Mouse (Mus musculus): ENCODE data around the gene Ift57. TPM values are rescaled to one million over a fixed set of nuclear protein-coding genes. Genes with fewer than 3 reads are reported as not detected.
A peak's percentile ranks its signal among the peaks of the same experiment; 100 is the strongest.

Ift57 gene
- polyA plus RNA-seq, 1 experiment from 2014 or later: 19.5 TPM

GRCm38 (mm10) chr16:49753318-49753717, 54.3 kb downstream of the Ift57 start:
- no peak overlapping the region for H3K9ac ChIP-seq
- ATAC-seq (ENCODE audit: insufficient number of reproducible peaks, low FRiP score): no peak
- 44% methylated on average over 3 of the region's 3 CpGs for WGBS
- no peak overlapping the region for H3K27ac ChIP-seq (ENCODE audit: poor library complexity, severe bottlenecking)
- no peaks in the 10 kb centered on the region for H3K36me3 ChIP-seq
- no peak overlapping the region for H3K4me2 ChIP-seq
- H3K4me1 ChIP-seq (replicated peaks): peaks cover 7% of the 10 kb centered on the region
- no peak overlapping the region for H3K4me3 ChIP-seq
- H3K27me3 ChIP-seq (replicated peaks): no peaks in the 10 kb centered on the region
- H3K9me3 ChIP-seq (replicated peaks): no peaks in the 10 kb centered on the region

- 57% methylated on average over 17 of the region's 17 CpGs for WGBS
These were observed 61.6 kb downstream of the Ift57 start for GRCm38 (mm10) chr16:49760517-49761203.

GRCm38 (mm10) chr16:49761981-49762380, 62.9 kb downstream of the Ift57 start:
- Histone ChIP-seq H3K9me3 (replicated peaks) (no peaks in the 10 kb centered on the region), H3K4me2 (no peak overlapping the region), H3K4me1 (replicated peaks) (peaks cover 14% of the 10 kb centered on the region; the same call in 1 of the 2 replicates), H3K4me3 (no peak overlapping the region), H3K27ac (ENCODE audit: poor library complexity, severe bottlenecking) (no peak overlapping the region), H3K27me3 (replicated peaks) (no peaks in the 10 kb centered on the region), H3K36me3 (0 out of 2 replicates have a peak, but pooled peaks cover 3% of the 10 kb centered on the region), H3K9ac (no peak overlapping the region)
- no peak for ATAC-seq (ENCODE audit: insufficient number of reproducible peaks, low FRiP score)
- 81% methylated on average over 5 of the region's 5 CpGs for WGBS

More at GRCm38 (mm10) chr16:49760517-49761203, 61.6 kb downstream of the Ift57 start:
- Histone ChIP-seq H3K36me3 (0 out of 2 replicates have a peak, but pooled peaks cover 3% of the 10 kb centered on the region), H3K4me1 (replicated peaks) (peaks cover 14% of the 10 kb centered on the region; the same call in 1 of the 2 replicates), H3K27ac (ENCODE audit: poor library complexity, severe bottlenecking) (no peak overlapping the region), H3K4me2 (peak overlapping the region; percentile 57), H3K9ac (no peak overlapping the region), H3K4me3 (peak overlapping the region; percentile 22; the same call in 1 of the 2 replicates), H3K27me3 (replicated peaks) (no peaks in the 10 kb centered on the region), H3K9me3 (replicated peaks) (no peaks in the 10 kb centered on the region)
- ATAC-seq (ENCODE audit: insufficient number of reproducible peaks, low FRiP score): no peak

- WGBS: 61% methylated on average over 3 of the region's 3 CpGs
- H3K4me2 ChIP-seq: no peak overlapping the region
- no peaks in the 10 kb centered on the region for H3K27me3 ChIP-seq (replicated peaks)
- no peak overlapping the region for H3K4me3 ChIP-seq
- 0 out of 2 replicates have a peak, but pooled peaks cover 3% of the 10 kb centered on the region for H3K36me3 ChIP-seq
- no peaks in the 10 kb centered on the region for H3K9me3 ChIP-seq (replicated peaks)
- ATAC-seq (ENCODE audit: insufficient number of reproducible peaks, low FRiP score): no peak
- H3K9ac ChIP-seq: no peak overlapping the region
- no peak overlapping the region for H3K27ac ChIP-seq (ENCODE audit: poor library complexity, severe bottlenecking)
- peaks cover 8% of the 10 kb centered on the region; the same call in 1 of the 2 replicates for H3K4me1 ChIP-seq (replicated peaks)
These were observed 67.3 kb downstream of the Ift57 start for GRCm38 (mm10) chr16:49766326-49766725.

GRCm38 (mm10) chr16:49768491-49769031, 69.5 kb downstream of the Ift57 start:
- ATAC-seq (ENCODE audit: insufficient number of reproducible peaks, low FRiP score): no peak
- no peak overlapping the region for H3K4me3 ChIP-seq

GRCm38 (mm10) chr16:49769831-49770261, 70.8 kb downstream of the Ift57 start:
- H3K9ac ChIP-seq: no peak overlapping the region
- H3K27me3 ChIP-seq (replicated peaks): no peaks in the 10 kb centered on the region
- 49% methylated on average over 2 of the region's 2 CpGs for WGBS
- H3K27ac ChIP-seq (ENCODE audit: poor library complexity, severe bottlenecking): no peak overlapping the region
- H3K4me1 ChIP-seq (replicated peaks): peaks cover 4% of the 10 kb centered on the region; the same call in 1 of the 2 replicates
- H3K9me3 ChIP-seq (replicated peaks): no peaks in the 10 kb centered on the region
- peak; percentile 87 for ATAC-seq (ENCODE audit: insufficient number of reproducible peaks, low FRiP score)
- H3K4me3 ChIP-seq: no peak overlapping the region
- H3K36me3 ChIP-seq: no peaks in the 10 kb centered on the region
- H3K4me2 ChIP-seq: no peak overlapping the region

More at GRCm38 (mm10) chr16:49768491-49769031, 69.5 kb downstream of the Ift57 start:
- Histone ChIP-seq H3K9ac (no peak overlapping the region), H3K27me3 (replicated peaks) (no peaks in the 10 kb centered on the region), H3K4me1 (replicated peaks) (0 out of 2 replicates have a peak, but pooled peaks cover 4% of the 10 kb centered on the region), H3K27ac (ENCODE audit: poor library complexity, severe bottlenecking) (no peak overlapping the region), H3K36me3 (0 out of 2 replicates have a peak, but pooled peaks cover 3% of the 10 kb centered on the region), H3K9me3 (replicated peaks) (no peaks in the 10 kb centered on the region), H3K4me2 (no peak overlapping the region)
- WGBS: 93% methylated on average over 4 of the region's 4 CpGs

GRCm38 (mm10) chr16:49770320-49771189, 71.5 kb downstream of the Ift57 start:
- 80% methylated on average over 12 of the region's 12 CpGs for WGBS
- Histone ChIP-seq H3K4me2 (no peak overlapping the region), H3K4me1 (replicated peaks) (peaks cover 4% of the 10 kb centered on the region; the same call in 1 of the 2 replicates), H3K27me3 (replicated peaks) (no peaks in the 10 kb centered on the region), H3K4me3 (no peak overlapping the region), H3K36me3 (no peaks in the 10 kb centered on the region), H3K9ac (no peak overlapping the region), H3K9me3 (replicated peaks) (no peaks in the 10 kb centered on the region), H3K27ac (ENCODE audit: poor library complexity, severe bottlenecking) (no peak overlapping the region)
- ATAC-seq (ENCODE audit: insufficient number of reproducible peaks, low FRiP score): no peak

GRCm38 (mm10) chr16:49771609-49772396, 72.8 kb downstream of the Ift57 start:
- Histone ChIP-seq H3K27me3 (replicated peaks) (no peaks in the 10 kb centered on the region), H3K9me3 (replicated peaks) (no peaks in the 10 kb centered on the region), H3K36me3 (no peaks in the 10 kb centered on the region), H3K4me1 (replicated peaks) (peaks cover 4% of the 10 kb centered on the region; the same call in 1 of the 2 replicates), H3K27ac (ENCODE audit: poor library complexity, severe bottlenecking) (no peak overlapping the region), H3K9ac (no peak overlapping the region), H3K4me3 (no peak overlapping the region), H3K4me2 (no peak overlapping the region)
- ATAC-seq (ENCODE audit: insufficient number of reproducible peaks, low FRiP score): no peak
- 72% methylated on average over 7 of the region's 7 CpGs for WGBS

GRCm38 (mm10) chr16:49772576-49772975, 73.5 kb downstream of the Ift57 start:
- Histone ChIP-seq H3K9me3 (replicated peaks) (no peaks in the 10 kb centered on the region), H3K9ac (no peak overlapping the region), H3K27ac (ENCODE audit: poor library complexity, severe bottlenecking) (no peak overlapping the region), H3K4me1 (replicated peaks) (peaks cover 4% of the 10 kb centered on the region; the same call in 1 of the 2 replicates), H3K4me2 (no peak overlapping the region), H3K4me3 (no peak overlapping the region), H3K36me3 (no peaks in the 10 kb centered on the region), H3K27me3 (replicated peaks) (no peaks in the 10 kb centered on the region)
- no peak for ATAC-seq (ENCODE audit: insufficient number of reproducible peaks, low FRiP score)
- 27% methylated on average over 1 of the region's 1 CpGs for WGBS

- H3K27ac ChIP-seq (ENCODE audit: poor library complexity, severe bottlenecking): no peak overlapping the region
- no peaks in the 10 kb centered on the region for H3K27me3 ChIP-seq (replicated peaks)
- no peak for ATAC-seq (ENCODE audit: insufficient number of reproducible peaks, low FRiP score)
- H3K4me3 ChIP-seq: no peak overlapping the region
- no peaks in the 10 kb centered on the region for H3K9me3 ChIP-seq (replicated peaks)
- H3K4me1 ChIP-seq (replicated peaks): peaks cover 4% of the 10 kb centered on the region; the same call in 1 of the 2 replicates
- WGBS: 87% methylated on average over 1 of the region's 1 CpGs
- no peak overlapping the region for H3K4me2 ChIP-seq
- H3K9ac ChIP-seq: no peak overlapping the region
- no peaks in the 10 kb centered on the region for H3K36me3 ChIP-seq
These were observed 74.0 kb downstream of the Ift57 start for GRCm38 (mm10) chr16:49773068-49773467.

Measured in heart, embryonic 12.5 days (tissue).